Mouse (Mus musculus) midbrain, embryonic 14.5 days (tissue): ENCODE measurements around the gene Wdr4. TPM values are rescaled to one million over a fixed set of nuclear protein-coding genes. Genes with fewer than 3 reads are reported as not detected.
A peak's percentile ranks its signal among the peaks of the same experiment; 100 is the strongest.

ENCODE experiments used
- ATAC-seq: fragments of 200-750 bp; cut with Nextera tagmentation; 2 replicates; pipeline ENCODE4 v1.8.0; 2017; ENCODE audit warnings: moderate number of reproducible peaks, moderate library complexity; ENCODE audit not compliant: low FRiP score, low TSS enrichment
- DNase-seq: peaks from one replicate; pipeline ENCODE4 v3.0.0-alpha.2; 2015
- H3K27ac ChIP-seq: fragments of 300-500 bp; sonication (generic); replicated peaks from 2 replicates; pipeline ENCODE4 v1.5.1; 2014; ENCODE audit warnings: mild to moderate bottlenecking, low read depth, low read length, moderate library complexity
- H3K27me3 ChIP-seq: fragments of 300-500 bp; sonication (generic); 2 replicates; pipeline ENCODE4 v1.6.1; 2014; ENCODE audit warnings: low read length, control low read depth, mixed read lengths; ENCODE audit not compliant: control insufficient read depth, insufficient read depth
- H3K36me3 ChIP-seq: fragments of 300-500 bp; sonication (generic); 2 replicates; pipeline ENCODE4 v1.6.1; 2014; ENCODE audit warnings: low read length, control low read depth; ENCODE audit not compliant: control insufficient read depth, insufficient read depth
- H3K4me1 ChIP-seq: fragments of 300-500 bp; sonication (generic); 2 replicates; pipeline ENCODE4 v1.6.1; 2014; ENCODE audit warnings: mild to moderate bottlenecking, antibody characterized with exemption, low read length, control low read depth; ENCODE audit not compliant: control insufficient read depth, insufficient read depth
- H3K4me2 ChIP-seq: fragments of 300-500 bp; sonication (generic); 2 replicates; pipeline ENCODE4 v1.6.1; 2014; ENCODE audit warnings: mild to moderate bottlenecking, low read length, moderate library complexity
- H3K4me3 ChIP-seq: fragments of 300-500 bp; sonication (generic); replicated peaks from 2 replicates; pipeline ENCODE4 v1.5.1; 2014; ENCODE audit warnings: low read depth, low read length
- H3K9ac ChIP-seq: fragments of 300-500 bp; sonication (generic); replicated peaks from 2 replicates; pipeline ENCODE4 v1.6.1; 2014; ENCODE audit warnings: mild to moderate bottlenecking, low read length, moderate library complexity
- H3K9me3 ChIP-seq: fragments of 300-500 bp; sonication (generic); 2 replicates; pipeline ENCODE4 v1.6.1; 2016; ENCODE audit warnings: low read length, control low read depth, mixed read lengths; ENCODE audit not compliant: control insufficient read depth
- WGBS: fragments of 180-500 bp; shearing (Covaris S2); extraction: QIAGEN DNeasy Blood & Tissue Kit; methylation state at CpG from one replicate; pipeline ENCODE4 v1.1.7; 2014; 5-methylcytosine and 5-hydroxymethylcytosine counted together
- polyA plus RNA-seq: library from polyadenylated mRNA; unstranded; fragments of >200 nt; fragmentation: Nextera tagmentation; extraction: Ambion mirVana; gene quantifications from 2 replicates; pipeline ENCODE4 v1.2.1, GENCODE M21; 2014

The Wdr4 gene
- polyA plus RNA-seq, 1 experiment from 2014 or later: 32.2 TPM

GRCm38 (mm10) chr17:31510944-31511343 lies 8.8 kb downstream of the Wdr4 start:
- no peaks in the 10 kb centered on the region for H3K27me3 ChIP-seq
- H3K4me3 ChIP-seq: peak overlapping the region; percentile 83; the same call in 1 of the 2 replicates
- H3K36me3 ChIP-seq: peaks cover 32% of the 10 kb centered on the region
- DNase-seq (no peak), ATAC-seq (no peak)
- H3K9me3 ChIP-seq: no peaks in the 10 kb centered on the region
- WGBS: 98% methylated on average over 6 of the region's 6 CpGs
- no peak overlapping the region for H3K9ac ChIP-seq
- H3K27ac ChIP-seq: no peak overlapping the region
- peak overlapping the region; percentile 82 for H3K4me2 ChIP-seq
- H3K4me1 ChIP-seq: peaks cover 5% of the 10 kb centered on the region

GRCm38 (mm10) chr17:31506282-31506681 lies 13.5 kb downstream of the Wdr4 start:
- ATAC-seq (no peak), DNase-seq (no peak)
- no peak overlapping the region for H3K4me2 ChIP-seq
- WGBS: 93% methylated on average over 7 of the region's 7 CpGs
- no peak overlapping the region for H3K9ac ChIP-seq
- no peaks in the 10 kb centered on the region for H3K4me1 ChIP-seq
- no peaks in the 10 kb centered on the region for H3K27me3 ChIP-seq
- no peak overlapping the region for H3K27ac ChIP-seq
- peaks cover 72% of the 10 kb centered on the region for H3K36me3 ChIP-seq
- no peak overlapping the region for H3K4me3 ChIP-seq
- no peaks in the 10 kb centered on the region for H3K9me3 ChIP-seq

- ATAC-seq (no peak), DNase-seq (no peak)
- Histone ChIP-seq H3K27me3 (no peaks in the 10 kb centered on the region), H3K4me2 (no peak overlapping the region), H3K9me3 (no peaks in the 10 kb centered on the region), H3K9ac (no peak overlapping the region), H3K36me3 (peaks cover 82% of the 10 kb centered on the region), H3K4me1 (no peaks in the 10 kb centered on the region), H3K4me3 (no peak overlapping the region), H3K27ac (no peak overlapping the region)
- 48% methylated on average over 5 of the region's 5 CpGs for WGBS
Measured at GRCm38 (mm10) chr17:31505013-31505412, 14.8 kb downstream of the Wdr4 start.

GRCm38 (mm10) chr17:31503936-31504335 lies 15.8 kb downstream of the Wdr4 start:
- peaks cover 82% of the 10 kb centered on the region for H3K36me3 ChIP-seq
- DNase-seq: no peak
- no peaks in the 10 kb centered on the region for H3K27me3 ChIP-seq
- ATAC-seq: no peak
- no peak overlapping the region for H3K4me3 ChIP-seq
- no peaks in the 10 kb centered on the region for H3K9me3 ChIP-seq
- no peak overlapping the region for H3K9ac ChIP-seq
- H3K4me1 ChIP-seq: no peaks in the 10 kb centered on the region
- 73% methylated on average over 2 of the region's 2 CpGs for WGBS
- no peak overlapping the region for H3K27ac ChIP-seq
- no peak overlapping the region for H3K4me2 ChIP-seq

- H3K27ac ChIP-seq: no peak overlapping the region
- no peaks in the 10 kb centered on the region for H3K4me1 ChIP-seq
- H3K36me3 ChIP-seq: peaks cover 83% of the 10 kb centered on the region
- H3K9ac ChIP-seq: no peak overlapping the region
- no peak for DNase-seq
- no peaks in the 10 kb centered on the region for H3K27me3 ChIP-seq
- no peaks in the 10 kb centered on the region for H3K9me3 ChIP-seq
- ATAC-seq: no peak
- WGBS: 97% methylated on average over 12 of the region's 12 CpGs
- H3K4me3 ChIP-seq: no peak overlapping the region
- no peak overlapping the region for H3K4me2 ChIP-seq
Measured at GRCm38 (mm10) chr17:31503337-31503736, 16.4 kb downstream of the Wdr4 start.

GRCm38 (mm10) chr17:31502261-31502927 lies 17.4 kb downstream of the Wdr4 start:
- DNase-seq: no peak
- WGBS: 95% methylated on average over 12 of the region's 12 CpGs
- peaks cover 84% of the 10 kb centered on the region for H3K36me3 ChIP-seq

GRCm38 (mm10) chr17:31500908-31501307 lies 18.9 kb downstream of the Wdr4 start:
- Histone ChIP-seq H3K4me1 (no peaks in the 10 kb centered on the region), H3K9me3 (no peaks in the 10 kb centered on the region), H3K27ac (no peak overlapping the region), H3K4me2 (no peak overlapping the region), H3K36me3 (peaks cover 91% of the 10 kb centered on the region), H3K27me3 (no peaks in the 10 kb centered on the region), H3K4me3 (no peak overlapping the region), H3K9ac (no peak overlapping the region)
- no peak for DNase-seq
- ATAC-seq: no peak
- 96% methylated on average over 3 of the region's 3 CpGs for WGBS

More at GRCm38 (mm10) chr17:31502261-31502927, 17.4 kb downstream of the Wdr4 start:
- H3K4me1 ChIP-seq: no peaks in the 10 kb centered on the region
- H3K9me3 ChIP-seq: no peaks in the 10 kb centered on the region
- H3K27me3 ChIP-seq: no peaks in the 10 kb centered on the region
- no peak overlapping the region for H3K9ac ChIP-seq
- H3K4me3 ChIP-seq: no peak overlapping the region
- no peak for ATAC-seq
- H3K27ac ChIP-seq: no peak overlapping the region
- no peak overlapping the region for H3K4me2 ChIP-seq

- no peak overlapping the region for H3K4me3 ChIP-seq
- no peak for DNase-seq
- peaks cover 92% of the 10 kb centered on the region for H3K36me3 ChIP-seq
- H3K4me1 ChIP-seq: no peaks in the 10 kb centered on the region
- H3K9ac ChIP-seq: no peak overlapping the region
- WGBS: 94% methylated on average over 8 of the region's 8 CpGs
- H3K4me2 ChIP-seq: no peak overlapping the region
- H3K27me3 ChIP-seq: no peaks in the 10 kb centered on the region
- H3K9me3 ChIP-seq: no peaks in the 10 kb centered on the region
- no peak overlapping the region for H3K27ac ChIP-seq
- no peak for ATAC-seq
Measured at GRCm38 (mm10) chr17:31500416-31500815, 19.4 kb downstream of the Wdr4 start.

- ATAC-seq: no peak
- Histone ChIP-seq H3K4me2 (no peak overlapping the region), H3K27me3 (no peaks in the 10 kb centered on the region), H3K27ac (no peak overlapping the region), H3K9ac (no peak overlapping the region), H3K9me3 (no peaks in the 10 kb centered on the region), H3K4me3 (no peak overlapping the region), H3K36me3 (peaks cover 92% of the 10 kb centered on the region), H3K4me1 (no peaks in the 10 kb centered on the region)
- 96% methylated on average over 12 of the region's 12 CpGs for WGBS
- DNase-seq: no peak
Measured at GRCm38 (mm10) chr17:31499725-31500124, 20.1 kb downstream of the Wdr4 start.
